17 mouse cellular contexts compared by ENCODE assay signal in the genomic region with DNA sequence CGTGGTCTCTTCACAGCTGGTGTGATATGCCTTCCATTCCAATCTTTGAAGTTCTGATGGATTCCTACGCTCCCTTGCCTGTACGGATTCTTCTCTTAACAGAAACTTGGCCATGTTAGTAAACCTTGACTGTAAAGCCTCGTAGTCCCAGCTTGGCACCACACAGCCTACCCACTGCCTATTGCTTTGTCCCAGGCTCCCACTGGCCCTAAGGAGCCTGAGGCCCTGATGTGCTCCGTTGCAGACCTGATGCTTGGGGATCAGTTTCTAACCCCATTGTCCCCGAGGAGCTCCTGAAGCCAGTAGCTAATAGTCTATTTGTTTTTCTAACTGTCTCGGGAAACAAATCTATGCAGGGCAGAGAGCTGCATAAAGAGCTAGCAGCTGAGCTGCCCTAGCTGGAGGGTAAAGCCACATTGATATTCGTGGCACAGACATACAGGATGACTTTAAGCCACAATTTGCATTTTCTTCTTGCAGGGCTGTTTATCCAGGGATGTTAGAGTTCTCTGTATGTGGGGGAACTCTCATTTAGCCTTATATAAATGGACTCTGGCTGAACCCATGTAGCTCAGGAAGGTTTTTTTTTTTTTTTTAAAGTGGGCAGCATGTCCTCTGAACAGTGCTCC. TPM values are rescaled to one million over a fixed set of nuclear protein-coding genes. Genes with fewer than 3 reads are reported as not detected.
DNase-seq lines count a peak whose midpoint lies in the region; ATAC-seq lines count a peak whose summit lies in the region.
"Had no signal": no experiment of that assay in that cellular context is flagged by ENCODE, and none has a peak within 500 bp of the region (broad histone marks: within the 10 kb centered on the region; RNA-seq: fewer than 3 reads in every experiment).

No protein-coding gene starts in this region.

- H3K4me3 ChIP-seq in forebrain, embryonic 12.5 days (replicated peaks), result no peak overlapping the region
- H3K4me3 ChIP-seq in forebrain, embryonic 15.5 days, result no peak overlapping the region
- no peak overlapping the region for H3K4me3 ChIP-seq in hindbrain, embryonic 10.5 days
- no peak overlapping the region for H3K4me3 ChIP-seq in midbrain, embryonic 11.5 days (ENCODE audit: low read depth, low read length)
- H3K4me3 ChIP-seq in neural tube, embryonic 14.5 days (ENCODE audit: low read depth, low read length), result no peak overlapping the region
- H3K4me3 ChIP-seq: heart, embryonic 12.5 days; limb, embryonic 12.5 days; liver, embryonic 15.5 days had no signal

- ATAC-seq in forebrain, embryonic 12.5 days (ENCODE audit: low FRiP score), result 0 out of 2 replicates have a peak, but pooled peaks have one; percentile 27
- no peak for ATAC-seq in forebrain, embryonic 15.5 days (replicated peaks)
- ATAC-seq in midbrain, embryonic 11.5 days (ENCODE audit: low FRiP score), result peak; percentile 81
- peak; percentile 74; the same call in 1 of the 2 replicates for ATAC-seq in neural tube, embryonic 14.5 days (ENCODE audit: low read depth)
- ATAC-seq: activated CD4-positive, CD25-positive, alpha-beta regulatory T cell, adult 4 months had no signal

- peak overlapping the region; percentile 57 for H3K27ac ChIP-seq in forebrain, embryonic 12.5 days
- H3K27ac ChIP-seq in forebrain, embryonic 15.5 days (replicated peaks), result no peak overlapping the region; the same call in 1 of the 2 replicates
- H3K27ac ChIP-seq in hindbrain, embryonic 10.5 days, result peak overlapping the region; percentile 53
- H3K27ac ChIP-seq in midbrain, embryonic 11.5 days (ENCODE audit: low read depth, low read length), result peak overlapping the region; percentile 41
- H3K27ac ChIP-seq in neural tube, embryonic 14.5 days (ENCODE audit: low read depth, low read length), result peak overlapping the region; percentile 70
- H3K27ac ChIP-seq: limb, embryonic 12.5 days; liver, embryonic 15.5 days had no signal

- 33% methylated on average over 8 of the region's 8 CpGs for WGBS in forebrain, embryonic 12.5 days
- WGBS in forebrain, embryonic 15.5 days, result 34% methylated on average over 8 of the region's 8 CpGs
- WGBS in hindbrain, embryonic 10.5 days, result 48% methylated on average over 8 of the region's 8 CpGs
- 41% methylated on average over 8 of the region's 8 CpGs for WGBS in midbrain, embryonic 11.5 days
- WGBS in neural tube, embryonic 14.5 days, result 27% methylated on average over 8 of the region's 8 CpGs

- intact Hi-C loops in heart, postnatal 25 days (cut with DNase I), result no loop called here

- no peak for DNase-seq in hindbrain, embryonic 10.5 days (ENCODE audit: low spot score)
- DNase-seq in midbrain, embryonic 11.5 days (ENCODE audit: low spot score, missing footprints), result no peak
- DNase-seq in heart, postnatal 25 days (ENCODE audit: low spot score), result no peak
- no peak for DNase-seq in lung, postnatal 4 days
- DNase-seq in lung, postnatal 10 days, result no peak
- DNase-seq: cerebellum, adult 11-12 months; heart, postnatal 4 days; kidney, adult 8-10 months; right cerebral cortex, postnatal 25 days had no signal

- no peak overlapping the region for H3K9ac ChIP-seq in forebrain, embryonic 12.5 days
- H3K9ac ChIP-seq in forebrain, embryonic 15.5 days (replicated peaks), result no peak overlapping the region
- H3K9ac ChIP-seq in midbrain, embryonic 11.5 days (ENCODE audit: low read length), result no peak overlapping the region; the same call in 1 of the 2 replicates
- H3K9ac ChIP-seq in neural tube, embryonic 14.5 days (replicated peaks; ENCODE audit: low read depth, low read length), result no peak overlapping the region
- H3K9ac ChIP-seq: heart, embryonic 12.5 days; limb, embryonic 12.5 days; liver, embryonic 15.5 days had no signal

- no peaks in the 10 kb centered on the region for H3K36me3 ChIP-seq in forebrain, embryonic 12.5 days (replicated peaks)
- no peaks in the 10 kb centered on the region for H3K36me3 ChIP-seq in forebrain, embryonic 15.5 days
- H3K36me3 ChIP-seq in hindbrain, embryonic 10.5 days, result no peaks in the 10 kb centered on the region
- H3K36me3 ChIP-seq in midbrain, embryonic 11.5 days (ENCODE audit: control insufficient read depth, insufficient read depth, low read length), result no peaks in the 10 kb centered on the region
- H3K36me3 ChIP-seq in neural tube, embryonic 14.5 days (ENCODE audit: control insufficient read depth, insufficient read depth, low read length), result no peaks in the 10 kb centered on the region
- H3K36me3 ChIP-seq: heart, embryonic 12.5 days; limb, embryonic 12.5 days; liver, embryonic 15.5 days had no signal

- no peak overlapping the region for H3K4me2 ChIP-seq in forebrain, embryonic 12.5 days
- no peak overlapping the region for H3K4me2 ChIP-seq in forebrain, embryonic 15.5 days (replicated peaks)
- H3K4me2 ChIP-seq in midbrain, embryonic 11.5 days, result no peak overlapping the region
- no peak overlapping the region for H3K4me2 ChIP-seq in neural tube, embryonic 14.5 days (ENCODE audit: low read depth, low read length)
- H3K4me2 ChIP-seq: heart, embryonic 12.5 days; limb, embryonic 12.5 days; liver, embryonic 15.5 days had no signal

- no peaks in the 10 kb centered on the region for H3K9me3 ChIP-seq in forebrain, embryonic 12.5 days
- no peaks in the 10 kb centered on the region for H3K9me3 ChIP-seq in forebrain, embryonic 15.5 days
- H3K9me3 ChIP-seq in hindbrain, embryonic 10.5 days, result no peaks in the 10 kb centered on the region
- H3K9me3 ChIP-seq in midbrain, embryonic 11.5 days (ENCODE audit: control insufficient read depth, low read length), result no peaks in the 10 kb centered on the region
- H3K9me3 ChIP-seq in neural tube, embryonic 14.5 days (ENCODE audit: control insufficient read depth, low read length), result no peaks in the 10 kb centered on the region
- H3K9me3 ChIP-seq: heart, embryonic 12.5 days; limb, embryonic 12.5 days; liver, embryonic 15.5 days had no signal

- peaks cover 25% of the 10 kb centered on the region for H3K4me1 ChIP-seq in forebrain, embryonic 12.5 days
- peaks cover 4% of the 10 kb centered on the region; the same call in 1 of the 2 replicates for H3K4me1 ChIP-seq in forebrain, embryonic 15.5 days
- H3K4me1 ChIP-seq in hindbrain, embryonic 10.5 days (replicated peaks), result peaks cover 21% of the 10 kb centered on the region
- peaks cover 9% of the 10 kb centered on the region; the same call in 1 of the 2 replicates for H3K4me1 ChIP-seq in midbrain, embryonic 11.5 days (ENCODE audit: control insufficient read depth, insufficient read depth, low read length)
- H3K4me1 ChIP-seq in neural tube, embryonic 14.5 days (ENCODE audit: control insufficient read depth, insufficient read depth, low read length), result peaks cover 15% of the 10 kb centered on the region; the same call in 1 of the 2 replicates
- H3K4me1 ChIP-seq: limb, embryonic 12.5 days; liver, embryonic 15.5 days had no signal

- H3K27me3 ChIP-seq in forebrain, embryonic 12.5 days, result no peaks in the 10 kb centered on the region
- no peaks in the 10 kb centered on the region for H3K27me3 ChIP-seq in forebrain, embryonic 15.5 days
- no peaks in the 10 kb centered on the region for H3K27me3 ChIP-seq in hindbrain, embryonic 10.5 days (ENCODE audit: insufficient read depth, poor library complexity, severe bottlenecking)
- no peaks in the 10 kb centered on the region for H3K27me3 ChIP-seq in midbrain, embryonic 11.5 days (ENCODE audit: control insufficient read depth, insufficient read depth, low read length)
- H3K27me3 ChIP-seq in neural tube, embryonic 14.5 days (ENCODE audit: control insufficient read depth, insufficient read depth, low read length), result no peaks in the 10 kb centered on the region
- H3K27me3 ChIP-seq: heart, embryonic 12.5 days; limb, embryonic 12.5 days; liver, embryonic 15.5 days had no signal

RNA-seq across cellular contexts. Expression of a gene that starts 35.8 kb away (rescaled TPM):
- 0.17 and 0.31 TPM in 2 replicates for polyA plus RNA-seq in forebrain, embryonic 12.5 days (2016; fragmentation: Nextera tagmentation; extraction: Ambion mirVana)
- 0.05 and 0.14 TPM in 2 replicates for polyA plus RNA-seq in forebrain, embryonic 15.5 days (2015; fragmentation: Nextera tagmentation; extraction: Ambion mirVana)
- polyA plus RNA-seq in hindbrain, embryonic 10.5 days (2016; fragmentation: Nextera tagmentation; extraction: Ambion mirVana), result 0.33 and 0.42 TPM in 2 replicates
- 0.57 and 0.79 TPM in 2 replicates for polyA plus RNA-seq in midbrain, embryonic 11.5 days (2014; fragmentation: Nextera tagmentation; extraction: Ambion mirVana)
- polyA plus RNA-seq in neural tube, embryonic 14.5 days (2014; fragmentation: Nextera tagmentation; extraction: Ambion mirVana), result 0.24 and 0.93 TPM in 2 replicates
- total RNA-seq in heart, postnatal 25 days (2021), result 1 to 10 TPM; 1.2 to 1.3 TPM
- total RNA-seq: common myeloid progenitor, adult 5-6 weeks had no signal
